Mouse (Mus musculus) erythroblast, embryonic 14.5 days (primary cell): Measurements from ENCODE around the gene Pdyn.

Source experiments
- GATA1 ChIP-seq: IDR thresholded peaks from 2 replicates; pipeline ENCODE4 v1.6.1; 2012; ENCODE audit warnings: low read length, inconsistent platforms, mixed read lengths
- TAL1 ChIP-seq: IDR thresholded peaks from 3 replicates; pipeline ENCODE4 v1.6.1; 2012; ENCODE audit warnings: low read length, inconsistent platforms, mixed read lengths

- TF ChIP-seq TAL1 (no peak), GATA1 (no peak)
Measured at GRCm38 (mm10) chr2:129684014-129684413, 15.6 kb downstream of the Pdyn start.
